Mouse (Mus musculus) ovary, postnatal 14 days (tissue): ENCODE measurements around the gene Mapk10.

Experiments
- DNase-seq: peaks from one replicate; pipeline ENCODE4 v3.0.0; 2022; ENCODE audit warnings: low spot score

Gene Mapk10

GRCm38 (mm10) chr5:103164022-103164421 lies 47.1 kb downstream of the Mapk10 start:
- no peak for DNase-seq

- no peak for DNase-seq
Observed at GRCm38 (mm10) chr5:103161574-103161973, 49.6 kb downstream of the Mapk10 start.

- no peak for DNase-seq
Observed at GRCm38 (mm10) chr5:103161196-103161540, 50.0 kb downstream of the Mapk10 start.

GRCm38 (mm10) chr5:103160314-103161195 lies 50.6 kb downstream of the Mapk10 start:
- DNase-seq: no peak

GRCm38 (mm10) chr5:103140935-103141334 lies 70.2 kb downstream of the Mapk10 start:
- DNase-seq: no peak

GRCm38 (mm10) chr5:103134839-103135238 lies 76.3 kb downstream of the Mapk10 start:
- DNase-seq: no peak

- DNase-seq: no peak
Observed at GRCm38 (mm10) chr5:103133626-103134025, 77.5 kb downstream of the Mapk10 start.

GRCm38 (mm10) chr5:103132814-103133213 lies 78.3 kb downstream of the Mapk10 start:
- no peak for DNase-seq

GRCm38 (mm10) chr5:103119618-103120017 lies 91.5 kb downstream of the Mapk10 start:
- no peak for DNase-seq

GRCm38 (mm10) chr5:103115571-103115970 lies 95.6 kb downstream of the Mapk10 start:
- DNase-seq: no peak

- DNase-seq: no peak
Observed at GRCm38 (mm10) chr5:103112471-103112870, 98.7 kb downstream of the Mapk10 start.

- no peak for DNase-seq
Observed at GRCm38 (mm10) chr5:103109409-103109808, 101.7 kb downstream of the Mapk10 start.

- DNase-seq: no peak
Observed at GRCm38 (mm10) chr5:103105441-103106414, 105.4 kb downstream of the Mapk10 start.

GRCm38 (mm10) chr5:103104082-103104481 lies 107.1 kb downstream of the Mapk10 start:
- DNase-seq: no peak

- DNase-seq: no peak
Observed at GRCm38 (mm10) chr5:103102876-103103393, 108.2 kb downstream of the Mapk10 start.

- DNase-seq: no peak
Observed at GRCm38 (mm10) chr5:103102176-103102575, 109.0 kb downstream of the Mapk10 start.

- DNase-seq: no peak
Observed at GRCm38 (mm10) chr5:103094166-103094565, 117.0 kb downstream of the Mapk10 start.

- no peak for DNase-seq
Observed at GRCm38 (mm10) chr5:103085844-103086243, 125.3 kb downstream of the Mapk10 start.

- DNase-seq: peak; percentile 2
Observed at GRCm38 (mm10) chr5:103075451-103075850, 135.7 kb downstream of the Mapk10 start.

GRCm38 (mm10) chr5:103072200-103072825 lies 138.8 kb downstream of the Mapk10 start:
- no peak for DNase-seq

- no peak for DNase-seq
Observed at GRCm38 (mm10) chr5:103071006-103071612, 140.0 kb downstream of the Mapk10 start.
